Mouse (Mus musculus) kidney, postnatal 36 days (tissue): ENCODE measurements around the gene Psmc3ip.
"Not testable (repeated sequence)": the region's sequence is repeated elsewhere in the genome, so short reads cannot be mapped to it uniquely, and the experiment has no call there.

Source experiments
- DNase-seq, 2 experiments: peaks; one replicate each; pipeline ENCODE4 v3.0.0; 2021 to 2022; ENCODE audit warnings: mixed read lengths in 2 of 2

Psmc3ip gene

GRCm38 (mm10) chr11:101095314-101096024 is at the start of gene Psmc3ip:
Gene Psmc3ip (minus strand): TSS chr11:101095436.
- peak; percentile 97 for DNase-seq

- peak in 1 of 2 experiments; percentile 55 for DNase-seq
Observed at GRCm38 (mm10) chr11:101143338-101144225, 48.3 kb upstream of the Psmc3ip start.

- no peak for DNase-seq
Observed at GRCm38 (mm10) chr11:101142215-101142967, 47.2 kb upstream of the Psmc3ip start.

- no peak for DNase-seq
Observed at GRCm38 (mm10) chr11:101141088-101141487, 45.9 kb upstream of the Psmc3ip start.

GRCm38 (mm10) chr11:101140164-101140819 is 45.1 kb upstream of the Psmc3ip start:
- no peak for DNase-seq

- DNase-seq = peak; percentile 76 to 80
Observed at GRCm38 (mm10) chr11:101138536-101139181, 43.4 kb upstream of the Psmc3ip start.

- DNase-seq = no peak
Observed at GRCm38 (mm10) chr11:101137000-101137399, 41.8 kb upstream of the Psmc3ip start.

- DNase-seq = no peak
Observed at GRCm38 (mm10) chr11:101134217-101134865, 39.1 kb upstream of the Psmc3ip start.

GRCm38 (mm10) chr11:101133037-101133436 is 37.8 kb upstream of the Psmc3ip start:
- peak in 1 of 2 experiments; percentile 66 for DNase-seq

- peak in 1 of 2 experiments; percentile 66 for DNase-seq
Observed at GRCm38 (mm10) chr11:101131701-101132100, 36.5 kb upstream of the Psmc3ip start.

- no peak for DNase-seq
Observed at GRCm38 (mm10) chr11:101131187-101131586, 36.0 kb upstream of the Psmc3ip start.

- DNase-seq = peak in 1 of 2 experiments; percentile 10
Observed at GRCm38 (mm10) chr11:101130056-101130756, 35.0 kb upstream of the Psmc3ip start.

GRCm38 (mm10) chr11:101128996-101129577 is 33.9 kb upstream of the Psmc3ip start:
- no peak for DNase-seq

GRCm38 (mm10) chr11:101127075-101127474 is 31.8 kb upstream of the Psmc3ip start:
- peak in 1 of 2 experiments; percentile 47 for DNase-seq

GRCm38 (mm10) chr11:101125008-101125407 is 29.8 kb upstream of the Psmc3ip start:
- not testable (repeated sequence) for DNase-seq

GRCm38 (mm10) chr11:101124494-101124893 is 29.3 kb upstream of the Psmc3ip start:
- not testable (repeated sequence) for DNase-seq

GRCm38 (mm10) chr11:101120545-101121188 is 25.4 kb upstream of the Psmc3ip start:
- DNase-seq = peak in 1 of 2 experiments; percentile 25

- peak; percentile 98 to 99 for DNase-seq
Observed at GRCm38 (mm10) chr11:101119761-101120544, 24.7 kb upstream of the Psmc3ip start, which contains the start of the genes Retreg3 and Tubg1. Gene Retreg3 (minus strand): TSS chr11:101119893. Gene Tubg1 (plus strand): TSS chr11:101119938.
